Mouse (Mus musculus): ENCODE results near the gene Senp5. TPM values are rescaled to one million over a fixed set of nuclear protein-coding genes. Genes with fewer than 3 reads are reported as not detected.

The Senp5 gene
- total and polyA plus RNA-seq, 2 experiments from 2014 or later = 11.0 to 27.2 TPM

GRCm38 (mm10) chr16:32004731-32005130 lies 1.6 kb upstream of the Senp5 start:
- no peak for TF ChIP-seq CTCF (IDR thresholded peaks at IDR 0.05; ENCODE audit: low read depth)
- Histone ChIP-seq H3K9me3 (ENCODE audit: low read length) (no peaks in the 10 kb centered on the region), H3K27me3 (ENCODE audit: insufficient read depth, low read length) (no peaks in the 10 kb centered on the region), H3K9ac (no peak overlapping the region), H3K4me1 (ENCODE audit: insufficient read depth) (peaks cover 10% of the 10 kb centered on the region; the same call in 1 of the 2 replicates), H3K27ac (ENCODE audit: low read depth, low read length) (no peak overlapping the region), H3K4me2 (ENCODE audit: low read depth) (no peak overlapping the region), H3K4me3 (ENCODE audit: low read depth, low read length) (no peak overlapping the region), H3K36me3 (ENCODE audit: insufficient read depth) (no peaks in the 10 kb centered on the region)
- no peak for ATAC-seq
- WGBS = 97% methylated on average over 3 of the region's 3 CpGs
- DNase-seq = no peak

GRCm38 (mm10) chr16:31996371-31996770 lies 6.7 kb downstream of the Senp5 start:
- 91% methylated on average over 5 of the region's 5 CpGs for WGBS
- peaks cover 19% of the 10 kb centered on the region for H3K36me3 ChIP-seq (ENCODE audit: insufficient read depth)
- no peak for TF ChIP-seq CTCF (IDR thresholded peaks at IDR 0.05; ENCODE audit: low read depth)
- no peaks in the 10 kb centered on the region for H3K27me3 ChIP-seq (ENCODE audit: insufficient read depth, low read length)
- no peak overlapping the region for H3K9ac ChIP-seq
- ATAC-seq = no peak
- no peak overlapping the region for H3K4me2 ChIP-seq (ENCODE audit: low read depth)
- no peak overlapping the region for H3K27ac ChIP-seq (ENCODE audit: low read depth, low read length)
- 0 out of 2 replicates have a peak, but pooled peaks cover under 1% of the 10 kb centered on the region for H3K4me1 ChIP-seq (ENCODE audit: insufficient read depth)
- H3K4me3 ChIP-seq (ENCODE audit: low read depth, low read length) = no peak overlapping the region
- no peak for DNase-seq
- H3K9me3 ChIP-seq (ENCODE audit: low read length) = no peaks in the 10 kb centered on the region

GRCm38 (mm10) chr16:31993946-31994345 lies 9.1 kb downstream of the Senp5 start:
- Histone ChIP-seq H3K27me3 (ENCODE audit: insufficient read depth, low read length) (no peaks in the 10 kb centered on the region), H3K4me2 (ENCODE audit: low read depth) (no peak overlapping the region), H3K4me1 (ENCODE audit: insufficient read depth) (no peaks in the 10 kb centered on the region), H3K9me3 (ENCODE audit: low read length) (no peaks in the 10 kb centered on the region), H3K36me3 (ENCODE audit: insufficient read depth) (peaks cover 31% of the 10 kb centered on the region), H3K27ac (ENCODE audit: low read depth, low read length) (no peak overlapping the region), H3K4me3 (ENCODE audit: low read depth, low read length) (no peak overlapping the region), H3K9ac (no peak overlapping the region)
- no peak for TF ChIP-seq CTCF (IDR thresholded peaks at IDR 0.05; ENCODE audit: low read depth)
- no peak for DNase-seq
- ATAC-seq = no peak

- Histone ChIP-seq H3K36me3 (ENCODE audit: insufficient read depth) (peaks cover 31% of the 10 kb centered on the region), H3K4me3 (ENCODE audit: low read depth, low read length) (no peak overlapping the region), H3K9me3 (ENCODE audit: low read length) (no peaks in the 10 kb centered on the region), H3K9ac (no peak overlapping the region), H3K4me1 (ENCODE audit: insufficient read depth) (no peaks in the 10 kb centered on the region), H3K27ac (ENCODE audit: low read depth, low read length) (no peak overlapping the region), H3K27me3 (ENCODE audit: insufficient read depth, low read length) (no peaks in the 10 kb centered on the region), H3K4me2 (ENCODE audit: low read depth) (no peak overlapping the region)
- DNase-seq = no peak
- no peak for TF ChIP-seq CTCF (IDR thresholded peaks at IDR 0.05; ENCODE audit: low read depth)
- WGBS = 95% methylated on average over 4 of the region's 4 CpGs
- no peak for ATAC-seq
Observed at GRCm38 (mm10) chr16:31993195-31993594, 9.9 kb downstream of the Senp5 start.

GRCm38 (mm10) chr16:31992039-31992438 lies 11.0 kb downstream of the Senp5 start:
- Histone ChIP-seq H3K27ac (ENCODE audit: low read depth, low read length) (no peak overlapping the region), H3K4me3 (ENCODE audit: low read depth, low read length) (no peak overlapping the region), H3K27me3 (ENCODE audit: insufficient read depth, low read length) (no peaks in the 10 kb centered on the region), H3K4me1 (ENCODE audit: insufficient read depth) (no peaks in the 10 kb centered on the region), H3K9me3 (ENCODE audit: low read length) (no peaks in the 10 kb centered on the region), H3K4me2 (ENCODE audit: low read depth) (no peak overlapping the region), H3K36me3 (ENCODE audit: insufficient read depth) (peaks cover 39% of the 10 kb centered on the region), H3K9ac (no peak overlapping the region)
- DNase-seq (no peak), ATAC-seq (no peak)
- no peak for TF ChIP-seq CTCF (IDR thresholded peaks at IDR 0.05; ENCODE audit: low read depth)
- 71% methylated on average over 1 of the region's 1 CpGs for WGBS

- 75% methylated on average over 5 of the region's 5 CpGs for WGBS
Observed at GRCm38 (mm10) chr16:31980946-31981345, 22.1 kb downstream of the Senp5 start.

GRCm38 (mm10) chr16:31979501-31979900 lies 23.6 kb downstream of the Senp5 start:
- no peak overlapping the region for H3K4me3 ChIP-seq (ENCODE audit: low read depth, low read length)
- whole genome bisulfite sequencing = 99% methylated on average over 3 of the region's 3 CpGs

More at GRCm38 (mm10) chr16:31980946-31981345, 22.1 kb downstream of the Senp5 start:
- no peaks in the 10 kb centered on the region for H3K9me3 ChIP-seq (ENCODE audit: low read length)
- DNase-seq (no peak), ATAC-seq (no peak)
- H3K9ac ChIP-seq = no peak overlapping the region
- H3K36me3 ChIP-seq (ENCODE audit: insufficient read depth) = peaks cover 20% of the 10 kb centered on the region
- no peak overlapping the region for H3K4me2 ChIP-seq (ENCODE audit: low read depth)
- no peak overlapping the region for H3K27ac ChIP-seq (ENCODE audit: low read depth, low read length)
- no peak for TF ChIP-seq CTCF (IDR thresholded peaks at IDR 0.05; ENCODE audit: low read depth)
- H3K27me3 ChIP-seq (ENCODE audit: insufficient read depth, low read length) = no peaks in the 10 kb centered on the region
- no peak overlapping the region for H3K4me3 ChIP-seq (ENCODE audit: low read depth, low read length)
- H3K4me1 ChIP-seq (ENCODE audit: insufficient read depth) = no peaks in the 10 kb centered on the region

More at GRCm38 (mm10) chr16:31979501-31979900, 23.6 kb downstream of the Senp5 start:
- no peak for ATAC-seq
- Histone ChIP-seq H3K4me2 (ENCODE audit: low read depth) (no peak overlapping the region), H3K4me1 (ENCODE audit: insufficient read depth) (no peaks in the 10 kb centered on the region), H3K27me3 (ENCODE audit: insufficient read depth, low read length) (no peaks in the 10 kb centered on the region), H3K9me3 (ENCODE audit: low read length) (no peaks in the 10 kb centered on the region), H3K9ac (no peak overlapping the region), H3K36me3 (ENCODE audit: insufficient read depth) (peaks cover 23% of the 10 kb centered on the region), H3K27ac (ENCODE audit: low read depth, low read length) (no peak overlapping the region)
- no peak for DNase-seq
- TF ChIP-seq CTCF (IDR thresholded peaks at IDR 0.05; ENCODE audit: low read depth) = no peak

Measured in forebrain, postnatal 0 days (tissue).